Mouse (Mus musculus): Measurements from ENCODE around the gene Erh.

GRCm38 (mm10) chr12:80681340-80681739 lies 37.2 kb upstream of the Erh start:
- TF ChIP-seq CTCF (IDR thresholded peaks at IDR 0.05; ENCODE audit: low read depth, low read length) (0 out of 2 replicates have a peak, but pooled peaks have one; percentile 21), POLR2A (IDR thresholded peaks at IDR 0.05; ENCODE audit: borderline replicate concordance, low read depth, low read length) (no peak)
